Mouse (Mus musculus): ENCODE results near the gene Hist1h2bf. TPM values are rescaled to one million over a fixed set of nuclear protein-coding genes. Genes with fewer than 3 reads are reported as not detected.
"Not testable (repeated sequence)": the region's sequence is repeated elsewhere in the genome, so short reads cannot be mapped to it uniquely, and the experiment has no call there.

Hist1h2bf gene
- total RNA-seq, 2 experiments from 2014 or later, result 47.0 to 49.6 TPM

GRCm38 (mm10) chr13:23592614-23593013 is 18.6 kb upstream of the Hist1h2bf start:
- no peak for DNase-seq
- intact Hi-C loops (cut with DNase I; ENCODE audit: low total_unique reads), result loop anchor here (10.0 kb wide), 1 partner anchor 168 kb away; the partner anchor contains the start of gene Abt1

DNA sequence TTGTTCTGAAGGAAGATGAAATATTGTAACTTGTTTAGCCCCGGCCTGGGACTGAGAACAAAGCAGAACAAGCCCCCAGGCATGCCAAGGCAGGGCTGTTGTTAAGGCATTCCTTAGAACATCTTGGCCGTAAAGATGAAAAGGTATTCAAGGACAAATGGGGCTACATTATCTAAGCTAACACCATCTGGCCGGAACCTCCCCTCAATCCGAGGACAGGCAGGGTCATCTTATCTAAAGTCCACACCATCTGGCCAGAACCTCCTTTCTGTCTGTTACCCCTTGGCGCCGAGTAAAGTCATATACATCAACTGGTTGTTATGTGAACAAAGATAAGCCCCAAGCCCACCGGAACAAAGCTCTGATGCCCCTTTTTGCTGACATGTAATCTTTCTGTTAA is 17.9 kb upstream of the Hist1h2bf start:
- intact Hi-C loops (cut with DNase I; ENCODE audit: low total_unique reads), result loop anchor here (10.0 kb wide), 1 partner anchor 167 kb away; the partner anchor contains the start of gene Abt1

GRCm38 (mm10) chr13:23591206-23591605 is 17.2 kb upstream of the Hist1h2bf start:
- no peak for DNase-seq
- intact Hi-C loops (cut with DNase I; ENCODE audit: low total_unique reads), result loop anchor here (10.0 kb wide), 1 partner anchor 166 kb away; the partner anchor contains the start of gene Abt1

More for the DNA sequence above, 17.9 kb upstream of the Hist1h2bf start:
- not testable (repeated sequence) for DNase-seq

DNA sequence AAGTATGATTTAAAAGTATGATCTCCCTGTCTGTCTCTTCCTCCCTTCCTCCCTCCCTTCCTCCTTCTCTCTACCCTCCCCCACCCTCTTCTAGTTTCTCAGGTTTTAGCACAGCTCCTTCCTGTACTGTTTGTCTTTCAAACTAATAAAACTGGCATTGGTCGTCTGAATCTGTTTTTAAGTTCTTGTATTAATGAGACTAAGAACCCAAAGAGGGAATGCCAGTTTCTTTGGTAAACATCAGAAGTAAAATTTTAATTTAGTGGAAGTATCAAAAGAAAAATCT is 12.9 kb upstream of the Hist1h2bf start:
- DNase-seq, result no peak
- intact Hi-C loops (cut with DNase I; ENCODE audit: low total_unique reads), result no loop called here

DNA sequence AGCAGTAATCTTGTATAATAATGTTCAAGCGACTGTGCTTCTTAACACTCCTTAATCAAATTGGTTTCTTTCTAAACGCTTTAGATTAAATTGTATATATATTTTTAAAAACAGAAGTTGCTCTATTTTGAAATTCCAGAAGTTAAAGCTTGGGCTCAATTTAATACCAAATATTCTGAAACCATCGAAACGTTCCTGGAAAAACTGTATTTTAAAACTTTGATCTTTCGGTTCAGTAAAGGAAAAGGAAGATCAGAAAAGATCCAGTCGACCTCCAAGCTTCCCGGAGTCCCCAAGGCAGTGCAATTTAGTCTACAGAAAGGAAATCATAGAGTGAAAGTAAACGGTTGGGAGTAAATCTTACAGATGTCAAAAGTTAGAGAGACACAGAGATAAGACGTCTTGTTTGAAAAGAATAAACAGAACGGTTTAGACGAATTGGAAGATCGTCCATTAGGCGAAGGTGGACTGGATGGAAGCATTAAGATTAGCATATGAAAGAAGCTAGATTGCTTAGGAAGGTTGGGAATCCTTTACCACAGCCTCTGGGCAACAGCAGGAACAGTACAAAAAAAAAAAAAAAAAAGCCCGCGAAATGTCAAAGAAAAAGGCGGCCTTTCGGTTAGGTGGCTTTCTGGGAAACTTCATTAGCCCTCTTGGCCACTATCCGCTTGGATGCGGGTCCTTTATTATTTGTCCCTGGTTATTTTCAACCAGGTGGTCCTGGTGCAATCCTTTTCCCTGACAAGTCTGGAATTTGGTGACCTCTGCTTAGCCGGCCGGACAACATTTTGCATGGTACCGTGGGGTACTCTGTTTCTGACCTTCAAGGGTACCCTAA is 12.3 kb upstream of the Hist1h2bf start:
- DNase-seq, result no peak
- intact Hi-C loops (cut with DNase I; ENCODE audit: low total_unique reads), result no loop called here

DNA sequence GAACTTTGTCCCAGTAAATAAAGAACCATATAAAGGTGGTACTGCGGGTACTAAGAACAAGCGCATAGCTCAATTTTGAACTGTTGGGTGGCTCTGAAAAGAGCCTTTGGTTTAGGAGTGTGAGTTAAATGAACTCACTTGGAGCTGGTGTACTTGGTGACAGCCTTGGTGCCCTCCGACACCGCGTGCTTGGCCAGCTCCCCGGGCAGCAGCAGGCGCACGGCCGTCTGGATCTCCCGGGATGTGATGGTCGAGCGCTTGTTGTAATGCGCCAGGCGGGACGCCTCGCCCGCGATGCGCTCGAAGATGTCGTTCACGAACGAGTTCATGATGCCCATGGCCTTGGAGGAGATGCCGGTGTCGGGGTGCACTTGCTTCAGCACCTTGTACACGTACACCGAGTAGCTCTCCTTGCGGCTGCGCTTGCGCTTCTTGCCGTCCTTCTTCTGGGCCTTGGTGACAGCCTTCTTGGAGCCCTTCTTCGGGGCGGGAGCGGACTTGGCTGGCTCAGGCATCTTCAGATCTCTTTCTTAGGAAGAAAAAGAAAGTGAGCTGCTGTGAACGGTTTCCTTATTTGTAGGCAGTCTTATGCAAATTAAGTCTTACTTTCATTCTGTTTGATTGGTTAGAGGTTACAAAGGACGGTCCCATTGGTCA is 11.6 kb upstream of the Hist1h2bf start:
- intact Hi-C loops (cut with DNase I; ENCODE audit: low total_unique reads), result not testable (repeated sequence)

GRCm38 (mm10) chr13:23585029-23585441 is 11.0 kb upstream of the Hist1h2bf start:
- DNase-seq, result peak; percentile 71

More for the DNA sequence above, 11.6 kb upstream of the Hist1h2bf start:
- DNase-seq, result peak; percentile 46

DNA sequence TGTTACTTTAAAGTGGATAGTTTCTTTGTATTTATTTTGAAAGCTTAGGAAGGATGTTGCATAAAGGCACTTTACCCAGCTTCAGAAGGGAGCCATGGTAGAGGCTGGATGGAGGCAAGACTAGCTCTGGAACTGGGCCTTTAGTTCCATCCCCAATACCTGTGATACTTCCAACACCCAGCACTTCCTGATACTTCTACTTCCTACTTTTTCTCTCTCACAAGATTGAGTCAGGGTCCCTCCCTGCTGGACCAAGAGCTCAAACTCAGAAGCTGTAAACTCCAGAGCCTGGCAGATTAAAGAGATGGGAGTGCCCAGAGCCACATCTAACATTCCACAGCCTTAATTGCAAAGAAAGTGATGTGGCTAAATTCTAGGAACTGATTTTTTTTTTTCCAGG is 10.3 kb upstream of the Hist1h2bf start:
- intact Hi-C loops (cut with DNase I; ENCODE audit: low total_unique reads), result no loop called here
- no peak for DNase-seq

More at GRCm38 (mm10) chr13:23585029-23585441, 11.0 kb upstream of the Hist1h2bf start:
- intact Hi-C loops (cut with DNase I; ENCODE audit: low total_unique reads), result no loop called here

DNA sequence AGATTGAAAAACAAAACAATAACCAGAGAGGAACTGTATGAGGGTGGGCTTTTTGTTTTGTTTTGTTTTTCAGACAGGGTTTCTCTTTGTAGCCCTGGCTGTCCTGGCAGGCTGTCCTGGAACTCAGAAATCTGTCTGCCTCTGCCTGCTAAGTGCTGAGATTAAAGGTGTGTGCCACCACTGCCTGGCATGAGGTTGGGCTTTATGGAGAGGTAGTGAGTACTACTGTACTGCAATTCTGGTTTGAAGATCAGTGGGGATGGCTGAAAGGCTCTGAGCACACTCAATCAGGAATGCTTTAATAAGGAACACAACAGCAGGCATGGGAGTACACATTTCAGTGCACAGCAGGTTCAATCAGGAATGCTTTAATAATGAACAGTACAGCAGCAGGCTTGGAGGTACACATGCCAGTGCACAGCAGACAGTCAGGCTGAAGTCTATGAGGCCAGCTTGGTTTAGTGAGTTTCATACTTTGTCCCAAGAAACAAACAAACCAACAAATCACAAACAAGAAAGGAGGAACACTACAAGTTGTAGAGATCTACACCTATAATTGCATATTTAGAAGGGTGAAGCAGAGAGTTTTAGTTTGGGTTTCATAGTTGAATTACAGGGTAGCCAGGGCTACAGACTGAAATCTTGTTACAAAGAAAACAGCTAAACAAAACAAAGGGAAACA is 9.5 kb upstream of the Hist1h2bf start:
- DNase-seq, result no peak
- intact Hi-C loops (cut with DNase I; ENCODE audit: low total_unique reads), result no loop called here

DNA sequence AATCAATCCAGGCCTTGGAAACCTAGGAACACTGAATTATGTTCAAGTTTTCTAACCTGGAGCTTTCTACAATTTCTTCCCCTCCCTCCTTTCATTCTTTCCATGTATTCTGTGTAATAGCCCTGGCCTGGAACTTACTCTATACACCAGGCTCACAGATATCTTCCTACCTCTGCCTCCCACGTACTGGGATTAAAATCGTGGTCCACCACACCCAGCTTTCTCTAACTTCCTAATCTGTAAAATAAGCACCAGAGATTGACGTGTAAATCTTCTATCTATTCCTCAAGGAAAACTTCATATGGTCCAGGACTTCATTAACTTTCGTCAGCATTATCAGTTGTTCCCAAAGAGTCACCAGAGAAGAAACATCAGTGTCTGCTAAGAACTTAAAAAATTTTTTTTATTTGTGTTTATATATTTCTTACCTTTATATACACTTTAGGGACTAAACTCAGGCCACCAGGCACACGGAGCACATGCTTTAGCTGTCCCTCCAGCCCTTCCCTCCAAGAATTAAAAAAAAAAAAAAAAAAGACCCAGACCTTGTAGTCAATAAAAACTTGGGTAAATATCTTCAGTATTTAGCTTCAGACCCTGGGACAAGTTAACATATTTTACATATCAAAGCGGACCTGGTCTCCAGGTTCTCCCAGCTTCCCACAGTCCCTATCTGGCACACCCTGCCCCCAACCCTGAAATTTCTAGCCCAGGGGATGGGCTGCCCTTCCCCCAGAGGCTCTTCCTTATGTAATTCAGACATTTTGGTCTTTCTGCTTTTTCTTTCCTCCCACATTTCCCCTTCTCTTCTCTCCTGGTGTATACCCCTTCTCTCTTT is 8.4 kb upstream of the Hist1h2bf start:
- no peak for DNase-seq
- intact Hi-C loops (cut with DNase I; ENCODE audit: low total_unique reads), result no loop called here

DNA sequence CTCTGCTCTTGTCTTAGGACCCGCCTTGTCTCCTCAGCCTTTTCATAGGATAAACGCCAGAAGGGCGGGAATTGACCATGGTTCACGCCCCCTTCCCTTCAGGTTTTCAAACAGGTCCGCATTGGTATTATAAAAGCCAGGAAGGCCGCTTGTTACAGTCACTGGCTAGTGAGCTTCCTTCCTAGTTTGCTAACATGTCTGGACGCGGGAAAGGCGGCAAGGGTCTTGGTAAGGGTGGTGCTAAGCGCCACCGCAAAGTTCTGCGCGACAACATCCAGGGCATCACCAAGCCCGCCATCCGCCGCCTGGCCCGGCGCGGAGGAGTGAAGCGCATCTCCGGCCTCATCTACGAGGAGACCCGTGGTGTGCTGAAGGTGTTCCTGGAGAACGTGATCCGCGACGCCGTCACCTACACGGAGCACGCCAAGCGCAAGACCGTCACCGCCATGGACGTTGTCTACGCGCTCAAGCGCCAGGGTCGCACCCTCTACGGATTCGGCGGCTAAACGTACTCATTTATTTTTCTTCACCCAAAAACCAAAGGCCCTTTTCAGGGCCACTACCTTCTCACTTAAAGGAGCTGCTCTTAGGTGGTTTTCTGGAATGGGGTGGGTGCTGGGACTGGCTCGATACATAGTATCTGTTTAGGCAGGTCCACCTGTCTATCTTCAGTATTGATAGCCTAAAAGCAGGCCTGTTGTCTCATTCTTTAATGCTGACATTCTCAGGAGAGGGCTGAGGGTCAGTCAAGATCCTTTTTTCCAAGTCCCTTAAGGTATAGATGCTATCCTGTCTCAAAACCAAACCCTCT is 7.6 kb upstream of the Hist1h2bf start, which contains the start of gene Hist1h4d:
Hist1h4d (plus strand) TSS at position 191 of the 811 bp plus-strand sequence.
- intact Hi-C loops (cut with DNase I; ENCODE audit: low total_unique reads), result no loop called here
- DNase-seq, result peak; percentile 87

DNA sequence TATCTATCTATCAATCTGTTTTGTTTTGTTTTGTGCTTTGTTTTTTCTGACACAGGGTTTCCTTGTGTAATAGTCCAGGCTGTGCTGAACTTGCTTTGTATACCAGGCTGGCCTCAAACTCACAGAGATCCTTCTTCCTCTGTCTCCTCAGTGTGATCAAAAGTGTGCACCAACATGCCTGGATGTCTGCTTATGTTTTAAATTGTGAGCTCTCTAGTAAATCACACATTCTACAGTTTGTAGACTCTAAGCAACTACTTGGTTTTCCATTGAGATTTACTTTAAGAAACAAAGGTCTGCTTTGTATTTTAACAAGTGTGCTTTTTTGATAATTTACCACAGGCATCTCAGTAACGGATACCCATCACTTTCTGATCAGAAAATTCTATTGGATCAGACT is 3.8 kb upstream of the Hist1h2bf start:
- no peak for DNase-seq

DNA sequence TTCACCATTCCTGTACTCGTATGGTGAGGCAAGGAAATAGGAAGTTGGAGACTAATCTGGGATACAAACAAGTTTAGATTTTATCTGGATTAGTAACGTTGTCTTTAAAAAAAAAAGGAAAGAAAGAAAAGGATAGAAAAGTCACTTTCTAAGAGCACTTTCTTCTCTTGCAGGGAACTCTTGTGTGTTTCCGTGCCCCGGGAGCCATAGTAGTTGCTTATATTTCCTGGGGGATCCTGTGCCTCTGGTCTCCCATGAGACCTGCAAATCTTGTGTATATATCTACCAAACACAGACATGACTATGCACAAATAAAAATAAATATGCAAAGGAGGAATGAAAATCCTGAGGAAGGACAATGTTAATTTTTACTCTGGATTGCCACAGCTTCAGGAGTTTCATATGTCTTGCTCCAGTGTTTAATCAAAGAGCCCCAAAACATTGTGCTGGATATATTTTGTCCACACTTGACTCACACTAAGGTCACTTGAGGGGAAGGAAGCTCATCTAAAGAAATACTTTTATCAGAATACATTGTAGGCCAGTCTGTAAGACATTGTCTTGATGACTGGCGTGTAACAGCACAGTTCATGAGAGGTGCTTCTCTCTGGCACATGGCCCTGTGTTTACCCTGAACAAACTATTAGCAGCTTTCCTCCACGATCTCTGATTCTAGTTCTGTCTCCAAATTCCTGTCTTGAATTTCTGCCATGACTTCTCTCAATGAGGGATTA is 3.1 kb upstream of the Hist1h2bf start:
- intact Hi-C loops (cut with DNase I; ENCODE audit: low total_unique reads), result no loop called here
- no peak for DNase-seq

More for the DNA sequence above, 3.8 kb upstream of the Hist1h2bf start:
- intact Hi-C loops (cut with DNase I; ENCODE audit: low total_unique reads), result no loop called here

- DNase-seq, result no peak
- intact Hi-C loops (cut with DNase I; ENCODE audit: low total_unique reads), result no loop called here
These were observed 2.4 kb upstream of the Hist1h2bf start for GRCm38 (mm10) chr13:23576351-23576881.

DNA sequence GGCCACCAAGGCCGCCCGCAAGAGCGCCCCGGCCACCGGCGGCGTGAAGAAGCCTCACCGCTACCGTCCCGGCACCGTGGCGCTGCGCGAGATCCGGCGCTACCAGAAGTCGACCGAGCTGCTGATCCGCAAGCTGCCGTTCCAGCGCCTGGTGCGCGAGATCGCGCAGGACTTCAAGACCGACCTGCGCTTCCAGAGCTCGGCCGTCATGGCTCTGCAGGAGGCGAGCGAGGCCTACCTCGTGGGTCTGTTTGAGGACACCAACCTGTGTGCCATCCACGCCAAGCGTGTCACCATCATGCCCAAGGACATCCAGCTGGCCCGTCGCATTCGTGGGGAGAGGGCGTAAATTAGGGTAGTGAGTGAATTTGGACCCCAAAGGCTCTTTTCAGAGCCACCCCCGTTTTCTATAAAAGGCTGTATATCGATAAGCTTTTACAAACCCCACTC is 1.9 kb upstream of the Hist1h2bf start:
- intact Hi-C loops (cut with DNase I; ENCODE audit: low total_unique reads); DNase-seq: not testable (repeated sequence)

DNA sequence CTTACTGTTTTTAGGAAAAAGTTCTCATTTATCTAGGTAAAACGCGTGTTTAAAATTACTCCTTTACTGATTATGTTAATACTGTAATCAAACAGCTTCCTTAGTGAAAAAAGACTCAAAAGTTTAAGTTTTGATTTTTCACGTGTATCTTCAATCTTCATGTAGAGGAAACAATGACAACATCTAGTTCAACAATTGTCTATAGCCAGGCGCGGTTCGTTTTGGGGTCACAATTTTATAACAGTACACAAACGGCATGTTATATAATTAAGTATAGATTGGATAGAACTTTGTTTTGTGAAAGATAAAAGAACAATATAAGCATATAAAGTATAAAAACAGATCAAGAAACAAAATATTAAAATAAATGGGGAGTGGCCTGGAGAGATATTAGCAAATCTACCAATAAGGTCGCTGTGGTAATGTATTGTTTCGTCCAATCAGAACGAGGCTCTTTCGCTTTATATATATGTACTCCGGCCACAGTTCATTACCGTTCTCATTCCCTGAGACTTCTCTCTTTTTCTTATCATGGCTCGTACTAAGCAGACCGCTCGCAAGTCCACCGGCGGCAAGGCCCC is 1.4 kb upstream of the Hist1h2bf start, which contains the start of gene Hist1h3d:
Hist1h3d (plus strand) TSS at position 493 of the 581 bp plus-strand sequence.
- intact Hi-C loops (cut with DNase I; ENCODE audit: low total_unique reads), result no loop called here
- DNase-seq, result no peak

Data from gastrocnemius, postnatal 14 days (tissue).